Mouse (Mus musculus): ENCODE measurements around the gene Gps2. TPM values are rescaled to one million over a fixed set of nuclear protein-coding genes. Genes with fewer than 3 reads are reported as not detected.

Gps2 gene
- polyA plus RNA-seq, 1 experiment from 2014 or later: 79.6 TPM

DNA sequence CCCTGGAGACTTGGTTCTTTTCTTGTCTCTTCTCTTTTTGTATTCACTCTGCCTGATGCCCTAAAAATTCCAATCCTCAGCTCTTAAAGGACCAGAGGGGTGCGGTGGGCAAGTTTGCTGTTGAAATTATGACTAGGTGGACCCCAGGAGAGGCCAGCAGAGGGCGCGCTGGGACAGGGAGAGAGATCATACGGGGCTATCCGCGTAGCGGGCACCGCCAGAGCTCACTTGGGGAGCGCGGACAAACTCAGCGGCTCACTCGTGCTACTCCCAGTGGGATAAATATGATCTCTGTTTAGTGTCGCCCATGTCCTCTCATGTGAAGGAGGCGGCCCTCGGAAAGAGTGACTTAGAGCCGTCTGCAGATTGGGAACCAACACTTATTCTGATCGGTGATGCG is 20.5 kb downstream of the Gps2 start:
- WGBS: under 1% methylated on average over 18 of the region's 18 CpGs
- ATAC-seq (replicated peaks): peak; percentile 51
- Histone ChIP-seq H3K27ac (replicated peaks) (no peak overlapping the region), H3K9me3 (no peaks in the 10 kb centered on the region), H3K36me3 (no peaks in the 10 kb centered on the region), H3K27me3 (peaks cover 10% of the 10 kb centered on the region; the same call in 1 of the 2 replicates), H3K4me1 (peaks cover 27% of the 10 kb centered on the region), H3K4me2 (replicated peaks) (peak overlapping the region; percentile 99), H3K9ac (replicated peaks) (no peak overlapping the region), H3K4me3 (peak overlapping the region; percentile 54)

DNA sequence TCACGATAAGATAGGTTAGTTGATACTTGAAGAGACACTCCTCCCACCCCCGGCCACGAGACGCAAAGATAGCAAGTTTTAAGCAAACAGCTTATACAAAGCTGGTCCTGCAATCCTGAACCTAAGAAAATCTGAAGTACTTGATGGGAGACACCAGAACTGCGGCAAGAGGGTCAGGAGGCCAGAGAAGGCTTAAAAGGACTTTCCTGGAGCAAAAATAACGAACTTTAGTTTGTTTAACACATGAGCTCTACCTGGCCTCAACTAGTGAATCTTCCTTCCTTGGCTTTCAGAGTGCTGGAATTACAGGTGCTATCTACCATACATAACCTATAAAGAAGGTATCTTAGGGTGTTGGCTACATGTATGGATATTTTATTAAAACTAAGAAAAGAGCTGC is 21.0 kb downstream of the Gps2 start:
- Histone ChIP-seq H3K9ac (replicated peaks) (no peak overlapping the region), H3K4me2 (replicated peaks) (peak overlapping the region; percentile 99), H3K36me3 (no peaks in the 10 kb centered on the region), H3K4me1 (peaks cover 27% of the 10 kb centered on the region), H3K27me3 (peaks cover 10% of the 10 kb centered on the region; the same call in 1 of the 2 replicates), H3K9me3 (no peaks in the 10 kb centered on the region), H3K4me3 (peak overlapping the region; percentile 54), H3K27ac (replicated peaks) (no peak overlapping the region)
- WGBS: 17% methylated on average over 6 of the region's 6 CpGs
- no peak for ATAC-seq (replicated peaks)

DNA sequence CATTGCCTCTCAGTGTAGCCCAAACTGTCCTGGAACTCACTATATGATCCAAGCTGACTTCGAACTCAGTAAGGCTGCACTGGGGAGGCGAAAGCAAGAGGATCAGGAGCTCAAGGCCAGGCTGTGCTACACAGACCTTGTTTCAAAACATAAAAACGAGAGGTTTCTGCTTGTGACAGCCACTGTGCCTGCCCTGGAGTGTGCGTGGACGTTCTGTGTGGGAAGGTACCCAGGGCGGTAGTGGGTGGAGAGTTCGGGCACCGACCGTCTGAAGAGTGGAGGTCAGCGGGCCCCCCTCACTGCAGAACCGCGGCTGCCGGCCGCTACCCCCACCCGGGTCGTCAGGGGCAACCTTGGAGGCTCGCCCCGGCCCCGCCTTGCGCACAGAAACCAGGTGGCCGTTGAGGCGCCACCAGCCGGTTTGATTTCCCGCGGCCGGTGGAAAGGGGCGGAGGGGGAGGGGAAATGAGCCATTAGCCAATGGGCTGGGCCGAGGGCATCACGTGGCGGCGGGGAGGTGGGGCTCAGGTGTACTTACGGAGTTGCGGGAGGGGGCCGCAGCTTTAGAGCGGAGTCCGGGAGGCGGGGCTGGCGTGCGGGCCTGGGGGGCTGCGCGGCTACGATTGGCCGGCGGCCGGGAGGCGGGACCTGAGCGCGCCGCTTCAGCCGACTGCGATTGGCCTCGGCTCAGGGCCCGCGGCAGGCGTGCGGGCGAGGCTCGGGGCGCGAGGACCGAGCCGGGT is 21.6 kb downstream of the Gps2 start, which contains the start of gene Ybx2:
TSS of gene Ybx2 (plus strand) at position 660 of the 743 bp plus-strand sequence.
- peaks cover 27% of the 10 kb centered on the region for H3K4me1 ChIP-seq
- 1% methylated on average over 61 of the region's 62 CpGs for WGBS
- H3K9me3 ChIP-seq: no peaks in the 10 kb centered on the region
- no peak within 1 kb of the TSS for H3K27ac ChIP-seq (replicated peaks)
- no peaks in the 10 kb centered on the region for H3K36me3 ChIP-seq
- peak within 1 kb of the TSS; percentile 99 for H3K4me2 ChIP-seq (replicated peaks)
- H3K4me3 ChIP-seq: peak within 1 kb of the TSS; percentile 54
- peak; percentile 94 for ATAC-seq (replicated peaks)
- H3K9ac ChIP-seq (replicated peaks): peak within 1 kb of the TSS; percentile 52
- H3K27me3 ChIP-seq: peaks cover 10% of the 10 kb centered on the region; the same call in 1 of the 2 replicates

- ATAC-seq (replicated peaks): peak; percentile 39
- 2% methylated on average over 30 of the region's 30 CpGs for WGBS
- H3K4me1 ChIP-seq: peaks cover 27% of the 10 kb centered on the region
- H3K9me3 ChIP-seq: no peaks in the 10 kb centered on the region
- H3K9ac ChIP-seq (replicated peaks): peak overlapping the region; percentile 52
- H3K36me3 ChIP-seq: no peaks in the 10 kb centered on the region
- H3K27me3 ChIP-seq: peaks cover 10% of the 10 kb centered on the region; the same call in 1 of the 2 replicates
- H3K4me3 ChIP-seq: peak overlapping the region; percentile 54
- no peak overlapping the region for H3K27ac ChIP-seq (replicated peaks)
- H3K4me2 ChIP-seq (replicated peaks): peak overlapping the region; percentile 99
Measured at GRCm38 (mm10) chr11:69936156-69936555, 22.5 kb downstream of the Gps2 start.

DNA sequence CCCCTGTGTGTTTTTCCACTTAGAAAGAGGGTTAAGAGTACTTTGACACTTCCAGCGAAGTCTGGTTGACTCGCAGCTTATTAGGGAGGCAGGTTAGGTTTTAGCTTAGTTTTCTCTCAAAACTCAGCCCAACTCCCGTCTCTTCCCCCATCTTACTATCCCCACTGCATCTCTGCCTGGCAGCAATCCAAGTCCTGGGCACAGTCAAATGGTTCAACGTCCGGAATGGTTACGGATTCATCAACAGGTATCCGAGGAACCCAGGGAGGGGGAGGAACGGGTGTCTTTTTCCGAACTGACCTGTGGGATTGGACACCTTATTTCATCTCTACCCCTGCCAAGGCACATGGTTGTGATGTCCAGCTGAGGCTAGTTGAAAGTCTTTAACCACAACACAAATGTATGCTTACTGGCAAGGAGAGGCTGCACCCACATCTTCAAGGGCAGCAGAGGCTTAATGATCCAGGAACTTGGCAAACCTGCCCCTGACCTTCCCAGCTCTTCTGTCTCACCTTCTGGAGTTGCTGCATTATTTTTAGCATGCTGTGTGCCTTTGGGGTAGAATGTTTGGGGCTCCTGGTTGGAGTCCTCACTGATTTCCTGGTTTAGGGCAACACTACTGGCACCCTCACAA is 23.1 kb downstream of the Gps2 start:
- H3K27me3 ChIP-seq: peaks cover 10% of the 10 kb centered on the region; the same call in 1 of the 2 replicates
- no peaks in the 10 kb centered on the region for H3K9me3 ChIP-seq
- no peak overlapping the region for H3K27ac ChIP-seq (replicated peaks)
- peak overlapping the region; percentile 54; the same call in 1 of the 2 replicates for H3K4me3 ChIP-seq
- H3K4me1 ChIP-seq: peaks cover 27% of the 10 kb centered on the region
- no peaks in the 10 kb centered on the region for H3K36me3 ChIP-seq
- H3K9ac ChIP-seq (replicated peaks): no peak overlapping the region
- WGBS: 36% methylated on average over 9 of the region's 9 CpGs
- ATAC-seq (replicated peaks): no peak
- H3K4me2 ChIP-seq (replicated peaks): peak overlapping the region; percentile 99

DNA sequence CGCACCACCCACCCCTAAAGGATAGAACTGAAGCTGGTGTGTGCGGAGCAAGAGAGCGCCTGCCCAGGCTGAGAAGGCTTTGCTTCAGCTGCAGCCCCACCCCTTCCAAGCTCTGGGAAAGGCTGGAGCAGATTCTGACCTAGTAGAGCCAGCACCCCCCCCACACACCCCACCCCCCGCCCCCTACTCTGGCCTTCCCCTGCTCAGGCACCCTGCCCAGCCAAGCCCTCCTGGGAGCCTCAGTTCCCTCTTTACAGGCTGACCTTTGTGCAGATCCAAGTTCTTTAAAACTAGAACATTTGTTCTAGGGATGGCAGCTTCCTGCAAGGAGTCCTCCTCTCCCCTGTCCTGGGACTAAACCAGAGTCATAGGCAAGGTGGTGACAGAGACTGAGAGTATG is 23.7 kb downstream of the Gps2 start:
- Histone ChIP-seq H3K9me3 (no peaks in the 10 kb centered on the region), H3K27ac (replicated peaks) (no peak overlapping the region), H3K27me3 (peaks cover 10% of the 10 kb centered on the region; the same call in 1 of the 2 replicates), H3K4me3 (no peak overlapping the region), H3K4me1 (peaks cover 27% of the 10 kb centered on the region), H3K4me2 (replicated peaks) (no peak overlapping the region), H3K36me3 (no peaks in the 10 kb centered on the region), H3K9ac (replicated peaks) (no peak overlapping the region)
- WGBS: 36% methylated on average over 4 of the region's 4 CpGs
- ATAC-seq (replicated peaks): no peak

DNA sequence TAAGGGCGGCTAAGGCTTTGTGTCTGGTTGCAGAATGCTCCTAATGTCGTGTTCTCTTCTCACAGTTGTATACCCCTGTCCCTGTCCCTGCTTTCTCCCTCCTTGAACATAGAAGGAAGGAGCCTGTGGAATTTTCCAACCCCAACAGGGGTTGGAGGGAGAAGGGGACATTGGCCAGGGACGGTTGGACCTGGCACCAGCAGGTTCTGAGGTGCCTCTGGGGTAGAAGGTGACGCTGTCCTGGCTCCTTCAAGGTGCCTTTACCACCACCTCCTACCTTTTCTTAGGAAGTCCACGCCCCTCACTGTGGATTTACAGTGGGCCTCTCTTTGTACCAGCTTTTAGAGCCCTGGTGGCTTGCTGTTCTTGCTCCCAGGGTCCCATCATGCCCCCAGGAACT is 24.1 kb downstream of the Gps2 start:
- H3K4me1 ChIP-seq: peaks cover 27% of the 10 kb centered on the region
- no peak overlapping the region for H3K27ac ChIP-seq (replicated peaks)
- no peak overlapping the region for H3K4me2 ChIP-seq (replicated peaks)
- no peaks in the 10 kb centered on the region for H3K9me3 ChIP-seq
- H3K36me3 ChIP-seq: no peaks in the 10 kb centered on the region
- WGBS: 69% methylated on average over 5 of the region's 5 CpGs
- ATAC-seq (replicated peaks): no peak
- no peak overlapping the region for H3K4me3 ChIP-seq
- H3K27me3 ChIP-seq: peaks cover 10% of the 10 kb centered on the region; the same call in 1 of the 2 replicates
- H3K9ac ChIP-seq (replicated peaks): no peak overlapping the region

DNA sequence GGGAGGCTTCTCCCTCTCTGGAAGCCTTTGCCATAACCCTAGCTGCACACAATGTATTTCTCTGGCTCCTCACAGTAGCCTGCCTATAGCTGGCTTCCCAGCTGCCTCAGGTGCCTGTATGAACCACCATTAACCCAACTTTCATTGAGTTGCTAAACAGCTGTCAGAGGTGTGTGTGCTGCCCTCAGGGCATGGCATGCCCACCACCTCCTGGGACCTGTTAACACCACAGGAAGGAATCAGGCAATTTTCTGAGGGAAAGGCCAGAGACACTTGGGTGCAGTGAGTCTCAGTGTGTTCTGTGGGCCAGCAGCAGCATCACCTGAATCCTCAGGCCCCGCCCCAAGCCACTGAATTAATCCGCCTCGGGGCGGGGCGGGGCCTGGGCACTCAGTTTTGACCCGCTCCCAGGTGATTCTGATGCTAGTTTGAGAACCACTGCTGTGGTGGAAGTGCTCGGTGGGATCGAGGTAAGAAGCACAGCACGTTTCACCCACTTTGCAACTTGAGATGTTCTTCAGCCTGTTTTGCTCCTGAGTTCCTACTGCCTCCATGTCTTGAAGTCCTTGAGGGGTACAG is 24.8 kb downstream of the Gps2 start:
- 23% methylated on average over 9 of the region's 9 CpGs for WGBS
- Histone ChIP-seq H3K9me3 (no peaks in the 10 kb centered on the region), H3K36me3 (no peaks in the 10 kb centered on the region), H3K27me3 (peaks cover 10% of the 10 kb centered on the region; the same call in 1 of the 2 replicates), H3K27ac (replicated peaks) (no peak overlapping the region), H3K9ac (replicated peaks) (no peak overlapping the region), H3K4me2 (replicated peaks) (no peak overlapping the region), H3K4me1 (peaks cover 27% of the 10 kb centered on the region), H3K4me3 (no peak overlapping the region)
- ATAC-seq (replicated peaks): no peak

GRCm38 (mm10) chr11:69939181-69939580 is 25.5 kb downstream of the Gps2 start:
- no peak for ATAC-seq (replicated peaks)
- WGBS: 69% methylated on average over 5 of the region's 5 CpGs
- peaks cover 10% of the 10 kb centered on the region; the same call in 1 of the 2 replicates for H3K27me3 ChIP-seq
- H3K36me3 ChIP-seq: no peaks in the 10 kb centered on the region
- no peak overlapping the region for H3K27ac ChIP-seq (replicated peaks)
- no peak overlapping the region for H3K4me3 ChIP-seq
- peaks cover 27% of the 10 kb centered on the region for H3K4me1 ChIP-seq
- H3K9ac ChIP-seq (replicated peaks): no peak overlapping the region
- no peak overlapping the region for H3K4me2 ChIP-seq (replicated peaks)
- H3K9me3 ChIP-seq: no peaks in the 10 kb centered on the region

- no peaks in the 10 kb centered on the region for H3K36me3 ChIP-seq
- H3K27ac ChIP-seq (replicated peaks): no peak overlapping the region
- H3K4me3 ChIP-seq: no peak overlapping the region
- ATAC-seq (replicated peaks): no peak
- peaks cover 10% of the 10 kb centered on the region; the same call in 1 of the 2 replicates for H3K27me3 ChIP-seq
- WGBS: 90% methylated on average over 17 of the region's 17 CpGs
- H3K9me3 ChIP-seq: no peaks in the 10 kb centered on the region
- H3K4me2 ChIP-seq (replicated peaks): no peak overlapping the region
- peaks cover 21% of the 10 kb centered on the region for H3K4me1 ChIP-seq
- H3K9ac ChIP-seq (replicated peaks): no peak overlapping the region
Measured at GRCm38 (mm10) chr11:69939731-69940130, 26.0 kb downstream of the Gps2 start.

GRCm38 (mm10) chr11:69940962-69941361 is 27.3 kb downstream of the Gps2 start:
- no peak overlapping the region for H3K4me2 ChIP-seq (replicated peaks)
- no peaks in the 10 kb centered on the region for H3K36me3 ChIP-seq
- no peak overlapping the region for H3K4me3 ChIP-seq
- no peak overlapping the region for H3K27ac ChIP-seq (replicated peaks)
- ATAC-seq (replicated peaks): no peak
- peaks cover 11% of the 10 kb centered on the region for H3K4me1 ChIP-seq
- 83% methylated on average over 4 of the region's 4 CpGs for WGBS
- H3K9ac ChIP-seq (replicated peaks): no peak overlapping the region
- H3K27me3 ChIP-seq: peaks cover 10% of the 10 kb centered on the region; the same call in 1 of the 2 replicates
- no peaks in the 10 kb centered on the region for H3K9me3 ChIP-seq

DNA sequence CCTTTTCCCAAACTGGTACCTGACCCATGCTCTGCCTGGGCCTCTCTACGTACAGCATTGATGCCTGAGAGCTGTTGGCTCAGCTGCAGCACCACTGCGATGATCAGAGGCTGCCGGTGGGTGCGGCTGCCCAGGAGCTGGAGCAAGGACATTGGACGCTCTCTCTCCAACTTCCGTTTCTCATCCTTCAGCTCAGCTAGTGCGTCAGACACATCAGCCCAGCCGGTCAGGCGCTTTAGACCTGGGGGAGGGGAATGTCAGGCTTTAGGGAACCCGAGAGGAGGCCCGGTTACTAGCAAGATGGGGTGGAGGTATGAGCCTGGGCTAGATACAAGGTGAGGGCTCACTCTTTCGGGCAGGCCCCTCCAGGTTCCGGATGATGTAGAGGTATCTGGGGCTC is 31.5 kb downstream of the Gps2 start:
- Histone ChIP-seq H3K9me3 (no peaks in the 10 kb centered on the region), H3K27me3 (no peaks in the 10 kb centered on the region), H3K9ac (replicated peaks) (no peak overlapping the region), H3K4me2 (replicated peaks) (no peak overlapping the region), H3K4me3 (no peak overlapping the region), H3K4me1 (peaks cover 18% of the 10 kb centered on the region), H3K36me3 (no peaks in the 10 kb centered on the region), H3K27ac (replicated peaks) (no peak overlapping the region)
- no peak for ATAC-seq (replicated peaks)
- WGBS: 84% methylated on average over 13 of the region's 13 CpGs
